Mouse (Mus musculus): ENCODE measurements around the gene Slc44a1. TPM values are rescaled to one million over a fixed set of nuclear protein-coding genes. Genes with fewer than 3 reads are reported as not detected.

Gene Slc44a1
- total RNA-seq, 2 experiments from 2014 or later = 21.5 to 21.7 TPM

DNA sequence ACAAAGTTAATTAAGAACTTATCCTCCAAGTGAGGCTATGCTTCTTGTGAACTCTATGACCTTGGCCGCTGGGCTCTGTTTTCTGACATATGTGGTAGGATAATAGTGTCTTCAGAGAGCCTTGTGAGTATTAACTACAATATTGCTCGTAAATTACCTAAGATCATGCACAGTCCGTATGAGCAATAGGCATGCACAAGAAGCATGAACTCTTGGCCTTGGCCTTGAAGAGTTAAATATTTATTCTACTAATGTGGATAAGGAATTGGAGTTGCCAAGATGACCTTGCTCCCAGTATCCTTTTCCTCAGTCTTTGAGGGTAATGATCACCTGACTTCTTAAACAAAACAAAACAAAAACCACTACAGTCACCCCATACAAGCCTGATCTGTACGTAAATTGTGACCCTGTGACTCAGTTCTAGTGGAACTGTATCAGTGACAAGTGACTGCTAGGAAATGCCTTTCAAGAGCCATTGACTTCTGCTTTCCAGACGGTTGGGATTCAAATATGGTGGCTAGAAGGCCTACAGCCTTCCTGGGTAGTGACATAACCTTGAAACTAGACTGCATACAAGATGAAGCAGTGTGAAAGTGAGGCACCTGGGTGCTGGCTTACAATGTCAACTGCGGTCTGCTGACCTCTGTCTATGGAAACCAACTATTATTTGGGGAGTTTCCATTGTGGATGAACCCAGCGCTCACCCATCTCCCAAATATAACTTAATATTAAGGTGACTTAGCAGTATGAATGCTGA is 150.7 kb downstream of the Slc44a1 start:
- ATAC-seq (replicated peaks; ENCODE audit: low FRiP score, low TSS enrichment, poor library complexity, severe bottlenecking) = no peak

DNA sequence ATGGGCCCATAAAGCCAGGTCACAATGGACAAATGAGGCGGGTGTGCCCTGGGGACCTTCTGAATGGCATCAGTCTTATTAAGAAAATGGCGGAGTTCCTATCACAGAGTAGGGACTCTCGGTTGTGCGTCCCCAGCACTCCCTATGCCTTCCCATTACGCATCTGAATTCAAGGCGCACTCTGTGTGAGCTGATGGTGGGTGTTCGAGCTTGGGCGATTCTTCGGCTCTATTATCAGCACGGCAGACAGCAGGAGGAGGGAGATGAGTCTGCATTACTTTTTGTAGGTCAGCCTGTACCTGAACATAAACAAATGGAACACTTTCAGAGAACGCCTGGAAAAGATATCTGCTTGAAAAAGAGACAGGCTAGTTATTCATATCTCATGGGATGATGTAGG is 151.3 kb downstream of the Slc44a1 start:
- ATAC-seq (replicated peaks; ENCODE audit: low FRiP score, low TSS enrichment, poor library complexity, severe bottlenecking) = no peak

DNA sequence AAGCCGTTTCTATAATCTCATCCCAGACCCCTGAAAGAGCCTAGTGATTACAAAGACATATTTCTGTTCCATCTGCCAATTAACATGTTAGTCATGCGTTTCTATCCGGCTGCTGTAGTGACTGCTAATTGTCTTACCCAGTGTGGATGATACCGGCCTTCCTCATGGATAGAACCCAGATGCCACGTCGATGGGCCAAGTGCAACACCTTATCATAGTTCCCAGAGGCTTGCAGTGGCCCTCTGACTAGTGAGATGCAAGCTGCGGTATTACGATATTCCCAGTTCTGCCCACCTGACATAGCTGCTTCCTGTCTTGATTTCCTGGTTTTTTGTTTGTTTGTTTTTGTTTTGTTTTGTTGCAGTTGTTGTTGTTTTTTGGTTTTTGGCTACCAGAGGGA is 151.7 kb downstream of the Slc44a1 start:
- no peak for ATAC-seq (replicated peaks; ENCODE audit: low FRiP score, low TSS enrichment, poor library complexity, severe bottlenecking)

DNA sequence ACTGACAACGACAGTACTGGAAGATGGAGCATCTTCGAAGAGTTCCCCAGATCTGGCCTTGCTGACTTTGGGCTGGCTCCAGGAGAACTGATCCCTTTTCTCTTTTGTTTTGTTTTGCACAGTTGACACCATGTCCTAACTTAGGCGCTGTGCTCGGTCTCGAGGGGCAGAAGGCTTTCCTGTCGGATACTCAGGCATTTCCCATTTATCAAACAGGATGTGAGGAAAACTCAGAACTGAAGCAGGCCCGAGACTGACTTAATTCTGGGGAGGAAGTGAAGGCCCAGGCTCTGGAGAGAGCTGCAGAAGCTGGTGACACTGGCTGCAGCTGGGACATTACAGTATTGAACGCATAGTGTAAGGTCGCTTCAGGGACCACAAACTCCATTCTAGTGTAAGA is 152.2 kb downstream of the Slc44a1 start:
- ATAC-seq (replicated peaks; ENCODE audit: low FRiP score, low TSS enrichment, poor library complexity, severe bottlenecking) = no peak

DNA sequence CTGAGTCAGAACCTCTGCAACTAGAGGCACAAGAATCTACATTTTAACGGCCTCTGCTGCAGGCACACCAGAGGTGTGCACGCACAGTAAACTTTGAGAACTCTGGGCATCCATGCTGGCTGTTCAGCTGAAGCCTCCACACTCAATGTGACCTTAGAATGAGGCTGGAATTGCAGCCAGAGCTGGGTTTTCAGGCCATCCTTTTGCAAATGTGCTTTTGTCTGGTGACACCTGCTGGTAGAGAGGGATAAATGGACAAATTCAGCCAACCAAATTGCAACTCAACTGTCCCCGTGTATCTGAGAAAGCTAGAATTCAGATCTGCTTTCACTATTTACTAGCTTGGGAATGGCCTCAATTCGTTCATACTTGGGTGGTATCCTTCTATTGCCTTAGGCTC is 154.0 kb downstream of the Slc44a1 start:
- ATAC-seq (replicated peaks; ENCODE audit: low FRiP score, low TSS enrichment, poor library complexity, severe bottlenecking) = peak; percentile 79; the same call in 1 of the 2 replicates

DNA sequence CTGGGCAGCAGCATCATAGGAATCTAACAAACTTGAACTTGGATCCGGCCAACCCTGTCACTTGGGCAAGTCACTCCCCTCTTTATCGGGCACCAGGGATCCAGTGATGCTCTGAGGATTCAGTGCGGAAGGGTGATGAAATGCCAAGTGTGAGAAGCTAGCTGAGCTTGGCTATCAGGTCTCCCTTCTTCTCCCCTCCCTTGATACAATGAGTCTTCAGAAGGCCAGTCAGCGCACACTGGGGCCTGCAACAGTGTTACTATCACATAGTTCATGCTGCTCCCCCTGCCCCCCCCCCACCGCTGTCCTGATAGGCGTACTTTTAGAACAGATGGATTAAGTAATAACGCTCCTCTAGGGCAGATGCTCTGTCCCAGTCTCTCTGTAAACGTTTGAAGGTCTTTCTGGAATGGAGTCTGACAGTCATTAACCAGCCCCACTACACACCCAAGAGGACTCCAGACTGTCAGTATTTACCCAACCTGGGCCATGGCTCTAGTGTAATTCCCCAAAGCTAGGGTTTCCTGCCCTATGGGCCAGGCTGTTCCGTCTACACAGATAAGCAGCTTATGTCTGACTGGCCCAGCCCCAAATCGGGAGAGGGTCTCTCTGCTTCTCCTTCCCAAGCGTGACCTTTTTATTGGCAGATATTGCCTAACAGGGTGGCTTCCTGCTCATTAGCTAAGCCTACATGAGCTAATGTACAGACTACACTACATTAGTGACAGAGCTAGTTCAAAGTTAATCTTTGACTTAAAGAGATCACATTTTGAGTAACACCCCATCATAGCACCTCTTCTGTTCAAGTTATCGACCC is 155.2 kb downstream of the Slc44a1 start:
- ATAC-seq (replicated peaks; ENCODE audit: low FRiP score, low TSS enrichment, poor library complexity, severe bottlenecking) = no peak

DNA sequence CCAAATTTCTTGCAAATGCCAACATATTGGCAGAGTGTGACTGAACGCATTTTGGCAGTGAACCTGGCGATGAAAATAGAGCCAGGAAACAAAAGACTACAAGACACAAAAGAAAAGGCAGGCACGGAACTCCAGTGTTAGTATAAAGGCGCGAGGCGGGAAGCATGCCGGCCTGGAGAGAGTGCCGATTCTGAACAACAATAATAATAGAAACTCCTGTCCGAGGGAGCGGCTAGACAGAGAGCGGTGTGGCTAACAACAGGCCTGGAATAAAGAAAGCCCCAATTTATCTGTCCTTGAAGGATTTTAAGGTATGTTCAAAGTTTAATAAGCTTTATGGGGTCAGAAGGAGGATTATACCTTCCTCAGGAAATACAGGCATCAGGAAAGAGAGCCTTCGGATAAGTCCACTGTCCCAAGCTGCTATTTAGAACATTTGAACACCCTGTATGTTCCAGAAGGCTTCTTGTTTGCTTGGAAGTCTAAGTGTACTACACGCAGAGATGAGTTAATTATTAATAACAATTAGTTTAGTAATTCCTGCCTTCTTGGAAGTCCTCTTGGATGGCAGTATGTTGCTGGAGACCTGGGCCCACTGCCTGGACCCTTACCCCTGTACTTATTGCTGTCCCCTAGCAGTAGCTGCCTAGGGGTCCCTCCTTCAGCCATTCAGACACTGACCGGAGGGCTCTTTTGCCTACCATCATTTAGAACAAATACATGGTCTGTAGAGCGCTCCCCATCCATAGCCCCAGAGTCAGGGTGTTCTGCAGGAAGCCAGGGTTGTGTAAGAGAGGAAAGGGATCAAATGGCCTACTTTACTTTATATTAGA is 156.1 kb downstream of the Slc44a1 start:
- no peak for ATAC-seq (replicated peaks; ENCODE audit: low FRiP score, low TSS enrichment, poor library complexity, severe bottlenecking)

DNA sequence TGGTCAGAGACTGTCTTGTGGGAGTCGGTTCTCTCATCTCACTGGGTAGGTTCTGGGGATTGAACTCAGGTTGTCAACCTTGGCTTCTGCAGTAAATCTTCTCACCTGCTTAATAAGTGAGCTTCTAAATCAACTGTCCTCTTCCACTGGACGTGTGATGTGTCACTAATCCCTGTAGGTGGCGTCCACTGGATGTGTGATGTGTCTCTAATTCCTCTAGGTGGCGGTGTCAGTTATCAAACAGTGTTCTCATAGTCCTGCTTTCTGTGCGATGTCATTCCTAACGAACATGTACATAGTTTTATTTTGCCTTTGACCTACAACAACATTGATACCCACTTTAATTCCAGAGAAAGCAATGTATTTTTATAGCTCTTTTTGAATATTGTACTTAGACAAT is 160.2 kb downstream of the Slc44a1 start:
- ATAC-seq (replicated peaks; ENCODE audit: low FRiP score, low TSS enrichment, poor library complexity, severe bottlenecking) = peak; percentile 98

DNA sequence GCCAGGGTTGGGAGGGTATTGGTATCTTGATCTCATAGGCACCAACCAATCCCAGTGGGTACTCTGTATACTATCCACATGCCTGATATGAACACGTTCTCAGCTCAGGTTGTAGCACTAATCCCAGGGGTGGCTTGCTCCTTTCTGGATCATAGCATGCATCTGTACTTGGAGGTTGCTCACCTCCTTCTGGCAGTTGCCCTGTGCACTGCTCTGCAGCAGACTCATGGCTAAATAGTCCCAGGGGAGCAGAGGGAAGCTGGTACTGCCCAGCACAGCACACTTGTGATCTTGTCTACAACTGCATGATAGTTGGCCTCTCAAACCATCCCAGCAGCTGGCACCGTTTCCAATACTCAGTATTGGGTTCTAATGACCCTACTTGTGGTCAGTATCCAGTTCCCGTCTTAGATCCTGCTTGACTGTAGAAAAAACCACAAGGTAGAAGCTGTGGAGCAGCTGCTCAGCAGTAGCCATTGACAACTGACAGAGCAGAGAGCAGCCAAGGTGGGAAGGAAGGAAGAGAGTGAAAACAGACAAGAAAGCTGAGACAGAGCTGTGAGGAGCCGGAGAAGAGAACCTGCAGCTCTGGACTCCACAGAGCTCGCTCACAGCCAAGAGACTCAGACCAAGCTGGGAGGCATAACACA is 174.5 kb downstream of the Slc44a1 start:
- ATAC-seq (replicated peaks; ENCODE audit: low FRiP score, low TSS enrichment, poor library complexity, severe bottlenecking) = no peak

DNA sequence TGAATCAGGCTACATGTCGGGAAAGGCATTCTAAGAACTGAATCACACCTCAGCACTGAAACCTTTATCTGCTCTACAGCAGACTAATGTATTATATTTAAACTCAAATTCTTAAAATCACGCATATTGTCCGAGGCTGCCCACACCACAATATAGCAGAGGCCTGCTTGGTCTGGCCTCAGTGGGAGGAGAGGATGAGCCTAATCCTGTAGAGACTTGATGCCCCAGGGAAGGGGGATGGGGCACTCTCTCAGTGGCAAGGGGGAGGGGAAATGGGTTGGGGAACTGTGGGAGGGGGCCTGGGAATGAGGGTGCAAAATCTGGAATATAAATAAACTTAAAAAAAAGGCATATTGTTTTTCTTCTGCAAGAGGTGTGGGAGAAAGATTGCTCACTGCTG is 177.8 kb downstream of the Slc44a1 start:
- no peak for ATAC-seq (replicated peaks; ENCODE audit: low FRiP score, low TSS enrichment, poor library complexity, severe bottlenecking)

DNA sequence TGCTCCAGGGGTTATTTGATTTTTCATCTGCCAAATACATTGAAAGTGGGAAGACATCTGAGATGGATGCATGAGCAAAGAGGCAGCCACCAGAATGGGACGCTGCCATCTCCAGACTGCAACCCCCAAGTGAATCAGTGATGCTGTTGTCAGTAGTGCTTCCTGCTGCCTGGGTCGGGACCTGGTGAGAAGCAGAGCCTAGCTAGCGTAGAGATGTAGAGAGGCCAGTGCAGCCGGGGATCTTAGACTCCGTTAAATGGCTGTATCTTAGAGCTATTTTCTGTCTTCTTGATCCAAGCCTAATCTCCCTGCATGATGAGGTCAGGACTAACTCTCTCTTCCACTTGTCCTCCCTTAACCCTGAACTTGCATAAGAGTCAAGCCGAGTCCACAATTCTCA is 179.9 kb downstream of the Slc44a1 start:
- no peak for ATAC-seq (replicated peaks; ENCODE audit: low FRiP score, low TSS enrichment, poor library complexity, severe bottlenecking)

DNA sequence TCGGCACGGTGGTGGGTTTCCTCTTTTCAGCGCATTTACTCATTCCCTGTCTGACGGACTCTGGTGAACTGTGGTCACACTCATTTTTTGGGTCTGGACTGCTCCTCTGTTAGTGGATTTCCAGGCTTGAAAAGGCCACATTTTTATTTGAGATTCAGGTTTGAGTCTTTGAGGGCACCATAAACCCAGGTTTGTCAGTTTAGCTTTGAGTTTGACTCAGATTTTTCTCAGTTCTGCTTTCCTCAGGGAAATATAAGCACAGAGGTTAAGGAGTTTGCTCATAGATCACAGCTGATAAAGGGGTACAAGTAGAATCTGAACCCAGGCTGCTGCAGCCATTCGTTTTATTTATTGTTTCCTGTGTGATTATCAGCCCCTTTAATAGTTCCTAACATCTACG is 180.9 kb downstream of the Slc44a1 start:
- no peak for ATAC-seq (replicated peaks; ENCODE audit: low FRiP score, low TSS enrichment, poor library complexity, severe bottlenecking)

DNA sequence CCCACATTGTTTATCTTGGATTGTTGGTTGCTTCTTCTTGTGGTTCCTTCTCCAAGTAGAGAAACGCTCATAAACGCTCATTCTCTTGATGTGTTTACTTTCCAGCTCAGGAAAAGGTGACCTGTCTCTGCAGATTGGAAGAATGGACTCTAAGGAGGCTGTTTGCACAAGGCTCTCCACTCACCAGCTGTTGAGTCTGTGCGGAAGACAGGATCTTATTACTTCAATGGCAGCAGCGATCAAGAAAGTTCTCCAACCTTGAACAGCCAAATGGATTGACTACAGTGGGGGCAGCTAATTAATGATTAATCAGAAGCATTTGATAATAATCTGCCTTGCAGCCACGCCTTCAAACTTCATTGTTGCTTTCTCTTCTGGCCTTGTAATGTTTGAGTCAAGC is 181.3 kb downstream of the Slc44a1 start:
- ATAC-seq (replicated peaks; ENCODE audit: low FRiP score, low TSS enrichment, poor library complexity, severe bottlenecking) = no peak

DNA sequence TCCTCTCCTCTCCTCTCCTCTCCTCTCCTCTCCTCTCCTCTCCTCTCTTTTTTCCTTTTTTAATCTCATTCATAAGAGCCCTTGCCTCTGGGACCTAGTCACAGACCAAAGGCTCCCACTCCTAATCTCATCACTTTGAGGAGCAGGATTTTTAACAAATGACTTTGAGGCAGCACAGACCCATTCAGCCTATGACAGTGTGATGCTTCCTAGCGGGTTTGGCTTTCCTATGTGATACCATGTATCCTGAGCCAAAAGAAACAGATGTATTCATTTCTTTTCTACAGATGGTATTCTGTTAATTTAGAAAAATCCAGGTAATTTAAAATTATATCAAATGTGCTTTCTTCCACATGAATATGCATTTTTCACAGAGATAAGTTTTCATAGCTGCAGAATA is 183.5 kb downstream of the Slc44a1 start:
- ATAC-seq (replicated peaks; ENCODE audit: low FRiP score, low TSS enrichment, poor library complexity, severe bottlenecking) = no peak

DNA sequence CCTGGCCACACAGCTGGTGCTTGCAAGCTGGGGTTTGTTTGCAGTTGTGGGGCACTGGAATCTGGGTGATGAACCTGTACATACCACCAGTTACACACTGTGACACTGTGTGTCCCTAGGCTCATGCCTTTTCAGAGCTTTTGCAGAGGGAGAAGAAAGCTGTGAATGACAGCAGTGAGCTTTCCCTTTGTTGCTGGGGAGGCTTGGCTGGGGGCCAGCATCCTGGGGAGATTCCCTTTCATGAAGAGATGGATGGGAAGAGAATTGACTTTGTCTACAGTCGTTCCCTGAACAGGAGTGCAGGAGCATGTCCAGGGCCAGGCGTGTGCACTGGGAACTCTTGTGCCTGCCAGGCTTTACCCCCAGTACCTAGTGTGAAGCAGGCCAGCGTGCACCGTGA is 184.6 kb downstream of the Slc44a1 start:
- no peak for ATAC-seq (replicated peaks; ENCODE audit: low FRiP score, low TSS enrichment, poor library complexity, severe bottlenecking)

DNA sequence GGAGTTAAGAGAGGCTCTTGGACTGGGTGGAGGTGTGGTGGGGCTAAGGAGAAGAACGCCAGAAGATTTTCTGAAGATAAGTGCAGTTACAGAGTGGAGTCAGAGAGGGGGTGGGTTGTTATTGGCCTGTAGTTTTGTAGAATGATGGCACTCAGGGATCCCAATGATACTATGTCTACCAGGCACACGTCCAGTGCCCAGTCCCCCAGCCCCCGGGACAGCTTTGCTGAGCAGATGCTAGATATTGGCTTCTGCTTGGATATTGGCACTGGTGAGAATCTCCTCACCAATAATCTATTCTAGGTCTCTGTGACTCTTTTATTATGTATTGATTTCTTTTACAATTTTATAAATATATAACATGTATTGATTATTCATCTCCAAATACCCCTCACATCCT is 185.1 kb downstream of the Slc44a1 start:
- no peak for ATAC-seq (replicated peaks; ENCODE audit: low FRiP score, low TSS enrichment, poor library complexity, severe bottlenecking)

DNA sequence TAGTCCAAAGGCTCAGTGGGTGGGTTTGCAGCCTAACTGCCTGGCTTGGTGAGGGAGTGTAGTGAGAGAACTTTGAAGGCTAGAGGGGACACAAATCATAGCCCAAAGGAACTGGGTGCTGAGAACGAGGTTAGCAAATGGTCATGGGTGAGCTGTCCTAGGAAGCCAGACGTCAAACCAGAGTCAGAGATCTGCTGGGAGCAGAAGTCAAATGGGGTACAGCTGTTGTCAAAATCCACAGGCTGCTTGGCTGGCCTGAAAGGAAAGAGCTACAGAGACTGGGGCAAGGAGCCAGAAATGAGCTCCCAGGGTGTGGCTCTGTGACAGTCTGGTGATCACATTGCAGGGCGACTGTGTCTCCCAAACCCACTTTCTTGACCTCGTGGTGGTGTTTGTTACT is 188.7 kb downstream of the Slc44a1 start:
- peak; percentile 58 for ATAC-seq (replicated peaks; ENCODE audit: low FRiP score, low TSS enrichment, poor library complexity, severe bottlenecking)

DNA sequence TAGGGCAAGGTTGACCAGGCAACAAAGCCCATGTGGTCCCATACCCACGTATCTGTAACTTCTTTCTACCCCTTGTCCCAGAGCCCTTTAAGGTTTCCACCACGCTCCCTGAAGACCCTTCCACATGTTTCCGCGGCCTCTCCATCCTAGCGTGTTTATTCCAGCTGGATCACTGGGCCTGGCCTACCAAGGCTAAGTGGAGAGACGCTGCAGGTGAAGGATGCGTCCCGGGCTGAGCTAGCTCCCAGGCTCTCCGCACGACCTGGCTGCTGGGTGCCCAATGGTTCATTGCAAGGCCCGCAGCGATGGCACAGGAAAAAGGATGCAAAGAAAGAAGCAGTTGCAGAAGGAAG is 190.7 kb downstream of the Slc44a1 start:
- no peak for ATAC-seq (replicated peaks; ENCODE audit: low FRiP score, low TSS enrichment, poor library complexity, severe bottlenecking)

DNA sequence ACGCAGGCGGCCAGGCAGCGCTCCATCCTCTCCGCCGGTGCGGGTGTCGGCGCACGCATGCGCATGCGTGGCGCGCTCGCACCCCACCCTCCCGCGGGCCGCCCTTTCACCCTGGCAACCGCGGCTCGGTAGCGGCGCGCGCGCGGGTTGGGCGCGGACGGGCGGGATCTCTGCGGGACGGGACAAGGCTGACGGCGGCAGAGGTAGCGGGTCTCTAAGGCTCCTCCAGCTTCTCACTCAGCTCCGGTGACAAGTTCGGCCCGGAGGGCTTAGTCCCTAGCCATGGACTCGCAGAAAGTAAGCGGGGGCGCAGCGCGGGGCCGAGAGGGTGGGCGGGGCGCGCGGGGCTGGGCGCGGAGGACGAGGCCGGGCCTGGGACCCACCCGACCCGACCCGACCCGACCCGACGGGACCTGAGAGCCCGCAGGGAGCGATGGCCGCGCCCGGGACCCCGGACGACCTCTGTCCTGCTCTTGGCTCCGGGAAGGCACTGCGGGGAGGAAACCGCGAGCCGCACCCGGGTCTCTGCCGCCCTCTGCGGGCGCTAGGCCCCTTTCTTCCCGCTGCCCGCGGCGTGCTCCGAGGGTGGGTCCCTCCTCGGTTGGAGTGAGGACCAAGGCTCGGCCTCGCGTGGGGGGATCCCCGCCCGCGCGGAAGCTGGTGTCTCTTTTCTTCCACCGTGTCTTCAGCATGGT is 191.2 kb downstream of the Slc44a1 start, which contains the start of gene Fsd1l:
Gene Fsd1l (plus strand): TSS at position 156 of the 695 bp plus-strand sequence.
- peak; percentile 72 for ATAC-seq (replicated peaks; ENCODE audit: low FRiP score, low TSS enrichment, poor library complexity, severe bottlenecking)

Data from megakaryocyte-erythroid progenitor cell, adult 5-6 weeks (primary cell).